Mouse (Mus musculus) embryonic stem cell, embryonic (primary cell): ENCODE results near the gene Olfr477.
"Not testable (repeated sequence)": the region's sequence is repeated elsewhere in the genome, so short reads cannot be mapped to it uniquely, and the experiment has no call there.

ENCODE experiments used
- CTCF ChIA-PET, 4 experiments: fragments of 300-600 bp in 2 of 4; fragments of 350-600 bp in 2 of 4; sonication (Branson Sonifier 250); formaldehyde crosslinking; loops; one replicate each; lab custom pipeline; 2022; ENCODE audit warnings: inconsistent platforms in 2 of 4; lab: Charles Lee
- POLR2A ChIA-PET, 4 experiments: fragments of 300-600 bp in 2 of 4; fragments of 350-600 bp in 2 of 4; sonication (Branson Sonifier 250); formaldehyde crosslinking; loops; one replicate each; lab custom pipeline; 2022; ENCODE audit warnings: antibody characterized with exemption in 4 of 4, inconsistent platforms in 1 of 4; lab: Charles Lee

The Olfr477 gene

DNA sequence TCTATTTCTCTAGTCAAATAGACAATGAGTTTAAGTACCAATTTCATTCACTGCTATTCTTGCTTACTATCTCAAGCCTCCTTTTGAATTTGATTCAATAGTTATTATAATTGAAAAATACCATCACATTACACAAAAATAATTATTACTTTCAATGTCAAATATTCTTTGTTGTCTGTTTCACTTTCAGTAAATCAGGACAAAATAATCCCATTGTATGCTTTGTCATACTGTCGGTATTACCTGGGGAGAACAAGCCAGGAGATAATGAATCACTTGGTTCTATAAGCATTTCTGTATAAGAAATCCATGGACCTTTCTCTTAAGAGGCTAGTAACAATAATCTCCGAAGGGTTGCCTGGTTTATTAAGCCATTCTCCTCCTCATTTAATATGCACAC lies at the start of gene Olfr477:
TSS of gene Olfr477 (plus strand) at position 301 of the 400 bp plus-strand sequence.
- POLR2A ChIA-PET = no interaction called here

DNA sequence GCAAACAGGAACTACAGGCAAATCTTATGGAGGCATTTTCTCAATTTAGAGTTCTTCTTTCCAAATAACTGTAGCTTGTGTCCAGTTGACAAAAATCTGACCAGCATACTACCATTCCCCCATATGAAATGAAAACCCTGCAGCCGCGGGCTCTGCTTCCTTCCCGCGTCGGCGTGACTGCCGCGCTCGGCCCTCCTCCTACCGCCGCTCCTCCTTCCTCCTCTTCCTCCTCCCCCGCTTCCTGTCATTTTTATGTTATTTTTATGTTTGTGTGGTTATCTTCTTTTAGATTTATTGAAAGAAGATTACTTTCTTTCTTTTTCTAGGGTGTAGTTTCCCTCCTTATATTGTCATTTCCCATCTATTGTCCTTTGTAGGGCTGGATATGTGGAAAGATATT lies 34.0 kb upstream of the Olfr477 start:
- POLR2A ChIA-PET, CTCF ChIA-PET: not testable (repeated sequence)

More for the DNA sequence above, at the start of gene Olfr477:
- CTCF ChIA-PET = no interaction called here

DNA sequence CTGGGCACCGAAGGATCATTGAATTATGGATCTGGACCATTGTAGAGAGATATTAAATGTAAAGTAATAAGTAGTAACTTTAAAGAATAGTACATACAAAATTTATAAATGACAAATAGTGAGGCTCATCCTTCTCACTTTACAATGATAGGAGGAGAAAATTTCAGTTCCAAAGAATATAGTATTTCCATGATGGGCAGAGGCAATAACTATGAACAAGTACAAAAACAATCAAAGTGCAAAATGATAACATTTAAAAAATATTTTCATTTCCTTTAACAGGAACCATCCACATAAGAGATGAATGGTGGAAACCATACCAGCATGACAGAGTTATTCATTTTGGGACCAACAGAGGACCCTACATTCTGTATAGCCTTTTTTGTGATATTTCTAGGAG lies 32.1 kb upstream of the Olfr477 start, which contains the start of gene Olfr474:
TSS of gene Olfr474 (plus strand) at position 301 of the 400 bp plus-strand sequence.
- ChIA-PET CTCF (no interaction called here), POLR2A (no interaction called here)

DNA sequence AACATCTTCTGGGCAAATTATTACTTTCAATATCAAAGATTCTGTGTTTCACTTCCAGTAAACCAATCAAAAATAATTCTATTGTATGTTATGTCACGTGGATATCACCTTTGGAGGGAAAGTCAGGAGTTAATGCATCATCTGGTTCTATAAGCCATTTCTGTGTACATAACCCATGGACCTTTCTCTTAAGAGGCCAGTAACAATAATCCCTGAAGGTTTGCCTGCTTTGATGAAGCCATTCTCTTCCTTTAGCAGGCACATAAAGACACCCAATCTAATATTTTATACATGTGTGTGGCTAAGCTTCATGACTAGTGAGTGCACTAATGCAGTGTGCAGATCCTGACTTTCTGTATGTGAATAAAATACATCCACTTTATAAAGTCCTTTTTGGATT lies 22.0 kb upstream of the Olfr477 start, which contains the start of gene Olfr476:
TSS of gene Olfr476 (plus strand) at position 301 of the 400 bp plus-strand sequence.
- ChIA-PET CTCF (no interaction called here), POLR2A (no interaction called here)

DNA sequence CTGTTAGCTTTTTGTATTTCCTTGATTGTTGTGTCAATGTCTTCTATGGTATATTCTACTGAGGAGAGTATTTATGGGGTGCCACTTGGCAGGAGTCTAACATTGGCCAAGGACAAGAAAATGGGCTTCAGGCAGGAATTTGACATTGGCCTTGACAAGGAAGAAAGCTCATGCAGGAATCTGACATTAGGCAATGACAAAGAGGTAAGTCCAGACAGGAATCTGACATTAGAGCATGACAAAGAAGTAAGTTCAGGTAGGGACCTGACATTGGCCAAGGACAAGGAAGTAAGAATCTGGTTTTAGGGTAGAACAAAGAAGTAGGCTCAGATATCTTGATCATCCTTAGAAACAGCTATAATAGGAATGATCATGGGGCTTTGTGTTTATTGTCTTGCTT lies 27.8 kb downstream of the Olfr477 start:
- CTCF ChIA-PET = not testable (repeated sequence)
- POLR2A ChIA-PET = interaction anchor here in 1 of 4 experiments (1.1 kb wide), 1 partner anchor 419 kb away, joined by 3 read pairs; the partner anchor contains the start of gene Ppfibp2

DNA sequence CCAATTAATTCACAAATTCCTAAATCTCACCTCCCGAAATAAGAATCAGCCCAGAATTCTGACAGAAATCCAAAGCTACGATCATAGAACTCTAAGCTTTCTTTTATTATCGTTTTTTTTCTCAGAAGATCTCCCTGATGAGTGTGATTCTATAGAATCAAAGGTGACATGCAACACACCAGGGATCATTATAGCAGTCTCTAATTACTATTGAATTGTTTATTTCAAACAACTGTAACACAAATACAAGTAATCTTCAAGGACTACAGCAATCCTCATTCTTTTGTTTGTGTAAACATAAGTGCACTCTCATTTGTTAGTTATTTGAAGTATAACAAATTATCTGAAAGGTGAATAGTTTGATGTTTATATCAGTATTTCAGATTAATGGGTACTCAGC lies 47.4 kb downstream of the Olfr477 start, which contains the start of gene Olfr478:
TSS of gene Olfr478 (minus strand) at position 101 of the 400 bp plus-strand sequence.
- POLR2A ChIA-PET = no interaction called here
- CTCF ChIA-PET = interaction anchor here in 1 of 4 experiments (0.6 kb wide), 1 partner anchor 463 kb away, joined by 3 read pairs; no protein-coding TSS in a partner anchor
